Mouse (Mus musculus) kidney, postnatal 4 days (tissue): ENCODE measurements around the gene Krtap9-3.
"Not testable (repeated sequence)": the region's sequence is repeated elsewhere in the genome, so short reads cannot be mapped to it uniquely, and the experiment has no call there.

Experiments used
- DNase-seq, 2 experiments: peaks; one replicate each; pipeline ENCODE4 v3.0.0; 2021; ENCODE audit warnings: mixed read lengths in 2 of 2

Krtap9-3 gene

GRCm38 (mm10) chr11:99597742-99598141 is at the start of gene Krtap9-3:
Gene Krtap9-3 (minus strand): TSS chr11:99598105.
- not testable (repeated sequence) for DNase-seq

GRCm38 (mm10) chr11:99646444-99646843 is 48.5 kb upstream of the Krtap9-3 start:
- no peak for DNase-seq

GRCm38 (mm10) chr11:99644351-99644750 is 46.4 kb upstream of the Krtap9-3 start:
- DNase-seq: no peak

GRCm38 (mm10) chr11:99643635-99644139 is 45.8 kb upstream of the Krtap9-3 start, which contains the start of gene Krtap4-7:
Gene Krtap4-7 (minus strand): TSS chr11:99644089.
- DNase-seq: not testable (repeated sequence)

GRCm38 (mm10) chr11:99640926-99641325 is 43.0 kb upstream of the Krtap9-3 start:
- DNase-seq: no peak

- DNase-seq: no peak
Observed at GRCm38 (mm10) chr11:99637086-99637485, 39.2 kb upstream of the Krtap9-3 start.

GRCm38 (mm10) chr11:99634653-99635134 is 36.8 kb upstream of the Krtap9-3 start, which contains the start of gene Krtap4-2:
Gene Krtap4-2 (minus strand): TSS chr11:99635084.
- DNase-seq: no peak

GRCm38 (mm10) chr11:99633293-99633692 is 35.4 kb upstream of the Krtap9-3 start:
- no peak for DNase-seq

GRCm38 (mm10) chr11:99630890-99631289 is 33.0 kb upstream of the Krtap9-3 start:
- DNase-seq: no peak

GRCm38 (mm10) chr11:99628138-99628537 is 30.2 kb upstream of the Krtap9-3 start, which contains the start of gene Krtap4-1:
Gene Krtap4-1 (minus strand): TSS chr11:99628238.
- DNase-seq: no peak

- DNase-seq: no peak
Observed at GRCm38 (mm10) chr11:99620335-99620734, 22.4 kb upstream of the Krtap9-3 start, which contains the start of gene Gm11562. Gene Gm11562 (minus strand): TSS chr11:99620435.

- DNase-seq: no peak
Observed at GRCm38 (mm10) chr11:99614796-99615363, 17.0 kb upstream of the Krtap9-3 start, which contains the start of gene Krtap2-4. Gene Krtap2-4 (minus strand): TSS chr11:99614846.

- DNase-seq: not testable (repeated sequence)
Observed at GRCm38 (mm10) chr11:99610089-99610488, 12.2 kb upstream of the Krtap9-3 start, which contains the start of gene Gm11937. Gene Gm11937 (minus strand): TSS chr11:99610189.

GRCm38 (mm10) chr11:99609126-99609525 is 11.2 kb upstream of the Krtap9-3 start:
- DNase-seq: no peak

- not testable (repeated sequence) for DNase-seq
Observed at GRCm38 (mm10) chr11:99603208-99603607, 5.3 kb upstream of the Krtap9-3 start, which contains the start of gene Gm11938. Gene Gm11938 (minus strand): TSS chr11:99603308.

- no peak for DNase-seq
Observed at GRCm38 (mm10) chr11:99590981-99591380, 6.9 kb downstream of the Krtap9-3 start, which contains the start of gene Krtap1-3. Gene Krtap1-3 (minus strand): TSS chr11:99591339.

- DNase-seq: no peak
Observed at GRCm38 (mm10) chr11:99585096-99585495, 12.8 kb downstream of the Krtap9-3 start.

- DNase-seq: no peak
Observed at GRCm38 (mm10) chr11:99583245-99583704, 14.6 kb downstream of the Krtap9-3 start, which contains the start of gene Krtap1-4. Gene Krtap1-4 (minus strand): TSS chr11:99583654.

- DNase-seq: no peak
Observed at GRCm38 (mm10) chr11:99581564-99581963, 16.3 kb downstream of the Krtap9-3 start.

GRCm38 (mm10) chr11:99581051-99581450 is 16.9 kb downstream of the Krtap9-3 start:
- no peak for DNase-seq

GRCm38 (mm10) chr11:99580636-99581035 is 17.3 kb downstream of the Krtap9-3 start, which contains the start of gene Krtap1-5:
Gene Krtap1-5 (minus strand): TSS chr11:99581016.
- DNase-seq: no peak

GRCm38 (mm10) chr11:99574106-99574505 is 23.8 kb downstream of the Krtap9-3 start:
- DNase-seq: peak; percentile 82 to 84

GRCm38 (mm10) chr11:99573164-99573563 is 24.7 kb downstream of the Krtap9-3 start:
- DNase-seq: no peak

- no peak for DNase-seq
Observed at GRCm38 (mm10) chr11:99566530-99566929, 31.4 kb downstream of the Krtap9-3 start, which contains the start of gene Krtap3-1. Gene Krtap3-1 (minus strand): TSS chr11:99566630.
